Comparison of ENCODE assay signal across 7 mouse cellular contexts in genomic region chr14:46831295-46831694, GRCm38 (mm10). TPM values are rescaled to one million over a fixed set of nuclear protein-coding genes. Genes with fewer than 3 reads are reported as not detected.
DNase-seq lines count a peak whose midpoint lies in the region; ATAC-seq and TF ChIP-seq lines count a peak whose summit lies in the region.

No protein-coding gene starts in this region.

- no peak for ATAC-seq in forebrain, embryonic 14.5 days
- ATAC-seq in limb, embryonic 11.5 days (ENCODE audit: insufficient number of reproducible peaks, low FRiP score, low TSS enrichment, low read depth), result no peak

- H3K27me3 ChIP-seq in CH12.LX (replicated peaks), result peaks cover 2% of the 10 kb centered on the region
- H3K27me3 ChIP-seq in forebrain, embryonic 14.5 days (replicated peaks; ENCODE audit: control insufficient read depth, insufficient read depth, low read length), result no peaks in the 10 kb centered on the region
- no peaks in the 10 kb centered on the region for H3K27me3 ChIP-seq in limb, embryonic 11.5 days (ENCODE audit: control insufficient read depth, insufficient read depth, low read length)
- H3K27me3 ChIP-seq in small intestine, adult 2 months (ENCODE audit: control insufficient read depth, insufficient read depth, low read length), result no peaks in the 10 kb centered on the region

- H3K36me3 ChIP-seq in CH12.LX (replicated peaks in 1 of 2; ENCODE audit: control insufficient read depth in 1 of 2, insufficient read depth in 1 of 2, low read length in 1 of 2), result peaks cover 4 to 16% of the 10 kb centered on the region in 2 experiments
- no peaks in the 10 kb centered on the region for H3K36me3 ChIP-seq in forebrain, embryonic 14.5 days (ENCODE audit: control insufficient read depth, insufficient read depth, low read length)
- H3K36me3 ChIP-seq in limb, embryonic 11.5 days (ENCODE audit: control insufficient read depth, insufficient read depth, low read length), result no peaks in the 10 kb centered on the region
- no peaks in the 10 kb centered on the region; the same call in 1 of the 2 replicates for H3K36me3 ChIP-seq in small intestine, adult 2 months (ENCODE audit: control insufficient read depth, insufficient read depth, low read length)

- dilution Hi-C loops in CH12.LX (cut with MboI; ENCODE audit: extremely low pct_ligation_motif_present, extremely low pct_unique_long_range_greater_than_20kb, low sequenced_read_pairs), result no loop called here

- no peak for TF ChIP-seq EP300 in CH12.LX (IDR thresholded peaks at IDR 0.05; ENCODE audit: low read length)

- peak overlapping the region; percentile 82 to 87 (median 85) for H3K4me3 ChIP-seq in CH12.LX (replicated peaks in 1 of 3; ENCODE audit: low read depth in 2 of 3, low read length in 2 of 3, poor library complexity in 1 of 3)
- peak overlapping the region; percentile 65 for H3K4me3 ChIP-seq in forebrain, embryonic 14.5 days (ENCODE audit: low read depth, low read length)
- H3K4me3 ChIP-seq in limb, embryonic 11.5 days (ENCODE audit: low read depth, low read length), result peak overlapping the region; percentile 78
- H3K4me3 ChIP-seq in small intestine, adult 2 months (ENCODE audit: low read depth, low read length), result peak overlapping the region; percentile 77

- H3K4me2 ChIP-seq in CH12.LX (ENCODE audit: insufficient read depth, low read depth, poor library complexity, severe bottlenecking), result peak overlapping the region; percentile 97
- H3K4me2 ChIP-seq in forebrain, embryonic 14.5 days (ENCODE audit: low read length), result peak overlapping the region; percentile 76
- peak overlapping the region; percentile 69 for H3K4me2 ChIP-seq in limb, embryonic 11.5 days (ENCODE audit: low read depth, severe bottlenecking)

- TF ChIP-seq CTCF in CH12.LX (conservative IDR thresholded peaks at IDR 0.05 in 1 of 2, IDR thresholded peaks at IDR 0.05 in 1 of 2; ENCODE audit: low read depth in 2 of 2, low read length in 2 of 2), result no peak
- no peak for TF ChIP-seq CTCF in small intestine, adult 2 months (IDR thresholded peaks at IDR 0.05; ENCODE audit: extremely low read depth, insufficient read length, insufficient replicate concordance, low read depth, low read length)

- H3K27ac ChIP-seq in CH12.LX (ENCODE audit: insufficient read depth, low read depth), result no peak overlapping the region
- no peak overlapping the region for H3K27ac ChIP-seq in forebrain, embryonic 14.5 days (ENCODE audit: low read depth, low read length)
- H3K27ac ChIP-seq in limb, embryonic 11.5 days (replicated peaks; ENCODE audit: low read depth, low read length), result no peak overlapping the region
- H3K27ac ChIP-seq in small intestine, adult 2 months (ENCODE audit: insufficient read depth, low read depth, low read length), result peak overlapping the region; percentile 82

- TF ChIP-seq POLR2A in CH12.LX (IDR thresholded peaks at IDR 0.05; ENCODE audit: low read depth, low read length), result no peak
- TF ChIP-seq POLR2A in small intestine, adult 2 months (IDR thresholded peaks at IDR 0.05; ENCODE audit: low read depth, low read length), result no peak

- H3K4me1 ChIP-seq in CH12.LX (ENCODE audit: control insufficient read depth in 1 of 2, insufficient read depth in 2 of 2), result peaks cover 8 to 19% of the 10 kb centered on the region in 2 experiments
- 0 out of 2 replicates have a peak, but pooled peaks cover 3% of the 10 kb centered on the region for H3K4me1 ChIP-seq in forebrain, embryonic 14.5 days (ENCODE audit: control insufficient read depth, insufficient read depth, low read length)
- H3K4me1 ChIP-seq in limb, embryonic 11.5 days (ENCODE audit: control insufficient read depth, insufficient read depth, low read length), result no peaks in the 10 kb centered on the region; the same call in 1 of the 2 replicates
- no peaks in the 10 kb centered on the region for H3K4me1 ChIP-seq in small intestine, adult 2 months (ENCODE audit: control insufficient read depth, insufficient read depth, insufficient read length, low read length)

- in situ Hi-C loops in CH12.LX (cut with MboI; ENCODE audit: low pct_ligation_motif_present, low pct_unique_long_range_greater_than_20kb, low sequenced_read_pairs), result no loop called here

- TF ChIP-seq RAD21 in CH12.LX (IDR thresholded peaks at IDR 0.05; ENCODE audit: low read depth, low read length), result no peak

- peak overlapping the region; percentile 98 for H3K9ac ChIP-seq in CH12.LX (ENCODE audit: insufficient read depth, low read depth)
- H3K9ac ChIP-seq in forebrain, embryonic 14.5 days (ENCODE audit: low read length), result peak overlapping the region; percentile 75; the same call in 1 of the 2 replicates
- H3K9ac ChIP-seq in limb, embryonic 11.5 days (ENCODE audit: low read length), result no peak overlapping the region

- WGBS in forebrain, embryonic 14.5 days, result 5% methylated on average over 4 of the region's 4 CpGs
- WGBS in limb, embryonic 11.5 days, result 7% methylated on average over 4 of the region's 4 CpGs
- under 1% methylated on average over 4 of the region's 4 CpGs for WGBS in small intestine, adult 2 months

- peak; percentile 14 for DNase-seq in 3T3-L1 (ENCODE audit: low read depth, low spot score)
- DNase-seq in CH12.LX (ENCODE audit: extremely low read depth), result no peak
- no peak for DNase-seq in forebrain, embryonic 14.5 days (ENCODE audit: low spot score)
- no peak for DNase-seq in limb, embryonic 11.5 days (ENCODE audit: low spot score)
- DNase-seq in Muller cell, postnatal 12 days (ENCODE audit: inconsistent ontology term), result no peak
- DNase-seq in gastrocnemius, postnatal 4 days (ENCODE audit: low spot score in 2 of 2), result no peak

- no peaks in the 10 kb centered on the region for H3K9me3 ChIP-seq in CH12.LX (replicated peaks; ENCODE audit: low read length)
- no peaks in the 10 kb centered on the region for H3K9me3 ChIP-seq in forebrain, embryonic 14.5 days (replicated peaks; ENCODE audit: control insufficient read depth, low read length)
- no peaks in the 10 kb centered on the region for H3K9me3 ChIP-seq in limb, embryonic 11.5 days (ENCODE audit: control insufficient read depth, low read length)

- peaks cover 5% of the 10 kb centered on the region for H3K79me2 ChIP-seq in CH12.LX (replicated peaks; ENCODE audit: control insufficient read depth, extremely low read depth, insufficient read depth, poor library complexity, severe bottlenecking)

TF ChIP-seq in CH12.LX, 34 proteins besides CTCF, POLR2A, EP300 and RAD21 (continues in another document):
- TF ChIP-seq SIN3A (IDR thresholded peaks at IDR 0.05; ENCODE audit: low read length) (no peak), ZNF384 (IDR thresholded peaks at IDR 0.05; ENCODE audit: low read depth, low read length) (no peak), MYC (IDR thresholded peaks at IDR 0.05; ENCODE audit: low read depth, low read length) (peak; percentile 52), BHLHE40 (IDR thresholded peaks at IDR 0.05; ENCODE audit: low read depth, low read length) (no peak), GABPA (IDR thresholded peaks at IDR 0.05; ENCODE audit: insufficient replicate concordance, low read depth, low read length) (no peak), POLR2AphosphoS2 (IDR thresholded peaks at IDR 0.05; ENCODE audit: low read depth, low read length) (no peak), ZMIZ1 (IDR thresholded peaks at IDR 0.05; ENCODE audit: low read depth, low read length) (no peak), JUN (IDR thresholded peaks at IDR 0.05; ENCODE audit: insufficient read depth, low read depth, low read length) (no peak), TBP (conservative IDR thresholded peaks at IDR 0.05; ENCODE audit: low read depth, low read length) (0 out of 2 replicates have a peak, but pooled peaks have one; percentile 45), SMC3 (IDR thresholded peaks at IDR 0.05; ENCODE audit: low read depth, low read length) (no peak), HCFC1 (IDR thresholded peaks at IDR 0.05; ENCODE audit: low read depth, low read length) (peak; percentile 23; the same call in 1 of the 2 replicates), ELF1 (IDR thresholded peaks at IDR 0.05; ENCODE audit: low read depth, low read length) (peak; percentile 67), KAT2A (IDR thresholded peaks at IDR 0.05; ENCODE audit: insufficient replicate concordance, low read length) (no peak), E2F4 (IDR thresholded peaks at IDR 0.05; ENCODE audit: insufficient replicate concordance, low read depth, low read length) (no peak)

RNA-seq across cellular contexts. Expression of gene Cgrrf1, which starts 0.6 kb away (rescaled TPM):
- 9.6 and 10.7 TPM in 2 replicates for total RNA-seq in CH12.LX (2012; rRNA removed)
- total RNA-seq in CH12.LX (2014; rRNA removed), result 17.1 and 19.1 TPM in 2 replicates
- 9.4 and 13.1 TPM in 2 replicates for polyA plus RNA-seq in CH12.LX (2012; ENCODE audit: insufficient read length, low read depth)
- polyA plus RNA-seq in forebrain, embryonic 14.5 days (2014; fragmentation: Nextera tagmentation; extraction: Ambion mirVana), result 20.3 and 22.5 TPM in 2 replicates
- polyA plus RNA-seq in limb, embryonic 11.5 days (2014; fragmentation: Nextera tagmentation; extraction: Ambion mirVana), result 29.5 and 35.2 TPM in 2 replicates
- 6.4 and 10.3 TPM in 2 replicates for polyA plus RNA-seq in small intestine, adult 2 months (2012; rRNA removed)
- total RNA-seq in gastrocnemius, postnatal 4 days (2021), result 10 to 100 TPM; 31.2 to 33.3 TPM

RNA-seq across cellular contexts. Expression of gene Gmfb, which starts 9.3 kb away (rescaled TPM):
- total RNA-seq in CH12.LX (2012; rRNA removed) (27.2 and 33.8 TPM in 2 replicates), CH12.LX (2014; rRNA removed) (97.6 and 110 TPM in 2 replicates)
- polyA plus RNA-seq in CH12.LX (2012; ENCODE audit: insufficient read length, low read depth), result 60.4 and 70.1 TPM in 2 replicates
- 107 and 137 TPM in 2 replicates for polyA plus RNA-seq in forebrain, embryonic 14.5 days (2014; fragmentation: Nextera tagmentation; extraction: Ambion mirVana)
- polyA plus RNA-seq in limb, embryonic 11.5 days (2014; fragmentation: Nextera tagmentation; extraction: Ambion mirVana), result 99.2 and 111 TPM in 2 replicates
- 1.1 and 1.9 TPM in 2 replicates for polyA plus RNA-seq in small intestine, adult 2 months (2012; rRNA removed)
- 10 to 100 TPM; 45.0 to 49.5 TPM for total RNA-seq in gastrocnemius, postnatal 4 days (2021)

RNA-seq across cellular contexts. Expression of gene Cnih1, which starts 43.1 kb away (rescaled TPM):
- 68.9 and 69.2 TPM in 2 replicates for total RNA-seq in CH12.LX (2012; rRNA removed)
- total RNA-seq in CH12.LX (2014; rRNA removed), result 190 and 191 TPM in 2 replicates
- polyA plus RNA-seq in CH12.LX (2012; ENCODE audit: insufficient read length, low read depth), result 125 and 185 TPM in 2 replicates
- 170 and 176 TPM in 2 replicates for polyA plus RNA-seq in forebrain, embryonic 14.5 days (2014; fragmentation: Nextera tagmentation; extraction: Ambion mirVana)
- 198 and 213 TPM in 2 replicates for polyA plus RNA-seq in limb, embryonic 11.5 days (2014; fragmentation: Nextera tagmentation; extraction: Ambion mirVana)
- polyA plus RNA-seq in small intestine, adult 2 months (2012; rRNA removed), result 47.5 and 50.6 TPM in 2 replicates
- total RNA-seq in gastrocnemius, postnatal 4 days (2021), result 10 to 100 TPM; 74.7 to 75.5 TPM

RNA-seq across cellular contexts. Expression of gene Samd4, which starts 51.4 kb away (rescaled TPM):
- total RNA-seq in CH12.LX (2012; rRNA removed) (0.29 and 0.64 TPM in 2 replicates), CH12.LX (2014; rRNA removed) (1.5 TPM in 2 replicates)
- 3.6 and 4.6 TPM in 2 replicates for polyA plus RNA-seq in CH12.LX (2012; ENCODE audit: insufficient read length, low read depth)
- 3.6 and 4.4 TPM in 2 replicates for polyA plus RNA-seq in forebrain, embryonic 14.5 days (2014; fragmentation: Nextera tagmentation; extraction: Ambion mirVana)
- polyA plus RNA-seq in limb, embryonic 11.5 days (2014; fragmentation: Nextera tagmentation; extraction: Ambion mirVana), result 2.1 and 3.0 TPM in 2 replicates
- polyA plus RNA-seq in small intestine, adult 2 months (2012; rRNA removed), result 3.2 and 4.1 TPM in 2 replicates
- total RNA-seq in gastrocnemius, postnatal 4 days (2021), result 10 to 100 TPM; 54.5 to 61.9 TPM

Comparison
In these comparisons a context has a peak if more than half of its experiments do, and no peak if none do; other contexts are left out.
1. RNA of gene Gmfb, which starts 9.3 kb away (polyA plus RNA-seq): 107 to 137 TPM in forebrain, embryonic 14.5 days, 99.2 to 111 TPM in limb, embryonic 11.5 days and 60.4 to 70.1 TPM in CH12.LX; 1.1 to 1.9 TPM in small intestine, adult 2 months; every median in the first group is over 10 times any median in the second.
2. Peak in every context shown above with its lines, with median percentiles within 50 percentile points of each other: H3K4me2 ChIP-seq and H3K4me3 ChIP-seq.